Comparison of ENCODE assay signal across 20 mouse cellular contexts in genomic region chr6:3319378-3319777, GRCm38 (mm10).
A peak's percentile ranks its signal among the peaks of the same experiment; 100 is the strongest.
DNase-seq lines count a peak whose midpoint lies in the region; ATAC-seq and TF ChIP-seq lines count a peak whose summit lies in the region.
"Had no signal": no experiment of that assay in that cellular context is flagged by ENCODE, and none has a peak within 500 bp of the region (broad histone marks: within the 10 kb centered on the region; RNA-seq: fewer than 3 reads in every experiment).

No protein-coding gene starts in this region.

- no peak overlapping the region for H3K4me2 ChIP-seq in lung, embryonic 14.5 days
- no peak overlapping the region for H3K4me2 ChIP-seq in lung, postnatal 0 days (replicated peaks; ENCODE audit: low read depth, low read length)
- no peak overlapping the region for H3K4me2 ChIP-seq in lung, embryonic 16.5 days (ENCODE audit: low read depth, low read length)
- H3K4me2 ChIP-seq: embryonic facial prominence, embryonic 12.5 days; forebrain, embryonic 13.5 days; forebrain, embryonic 15.5 days had no signal

- H3K9me3 ChIP-seq in lung, embryonic 14.5 days (ENCODE audit: low read depth, low read length), result no peaks in the 10 kb centered on the region
- H3K9me3 ChIP-seq in lung, postnatal 0 days (ENCODE audit: low read length), result no peaks in the 10 kb centered on the region
- H3K9me3 ChIP-seq in lung, embryonic 16.5 days (ENCODE audit: control insufficient read depth, low read length), result no peaks in the 10 kb centered on the region
- H3K9me3 ChIP-seq: forebrain, embryonic 13.5 days; forebrain, embryonic 15.5 days had no signal

- no peak overlapping the region for H3K9ac ChIP-seq in lung, embryonic 14.5 days
- H3K9ac ChIP-seq in lung, postnatal 0 days (replicated peaks; ENCODE audit: low read depth), result no peak overlapping the region
- no peak overlapping the region for H3K9ac ChIP-seq in lung, embryonic 16.5 days (ENCODE audit: low read length)
- H3K9ac ChIP-seq: embryonic facial prominence, embryonic 12.5 days; forebrain, embryonic 13.5 days; forebrain, embryonic 15.5 days had no signal

- no peak for TF ChIP-seq CTCF in lung, embryonic 14.5 days (IDR thresholded peaks at IDR 0.05; ENCODE audit: low read depth)
- no peak for TF ChIP-seq CTCF in lung, postnatal 0 days (IDR thresholded peaks at IDR 0.05)

- H3K36me3 ChIP-seq in lung, embryonic 14.5 days (ENCODE audit: insufficient read depth), result no peaks in the 10 kb centered on the region
- no peaks in the 10 kb centered on the region for H3K36me3 ChIP-seq in lung, postnatal 0 days (ENCODE audit: insufficient read depth, low read length)
- H3K36me3 ChIP-seq in lung, embryonic 16.5 days (ENCODE audit: control insufficient read depth, insufficient read depth, low read length), result no peaks in the 10 kb centered on the region
- H3K36me3 ChIP-seq: embryonic facial prominence, embryonic 10.5 days; embryonic facial prominence, embryonic 12.5 days; forebrain, embryonic 15.5 days had no signal

- ATAC-seq in lung, embryonic 14.5 days (ENCODE audit: insufficient read depth), result peak; percentile 63; the same call in 1 of the 2 replicates
- ATAC-seq in lung, postnatal 0 days, result no peak
- peak; percentile 52; the same call in 1 of the 2 replicates for ATAC-seq in lung, embryonic 16.5 days (ENCODE audit: low read depth)
- ATAC-seq: activated CD4-positive, CD25-positive, alpha-beta regulatory T cell, adult 4 months; forebrain, embryonic 13.5 days; forebrain, embryonic 15.5 days; Patski had no signal

- peak; percentile 24 for DNase-seq in lung, embryonic 14.5 days
- no peak for DNase-seq in lung, postnatal 0 days (ENCODE audit: low spot score)
- DNase-seq in lung, postnatal 14 days, result no peak
- peak; percentile 29 for DNase-seq in NIH3T3 (ENCODE audit: low read depth)
- DNase-seq in right cerebral cortex, postnatal 36 days (ENCODE audit: low spot score in 2 of 2), result no peak
- DNase-seq: adrenal gland, adult 8-10 months; adrenal gland, postnatal 14 days; adrenal gland, postnatal 36 days; cerebellum, adult 11-12 months; cerebellum, adult 2 months; cerebellum, adult 9-10 months; cerebellum, postnatal 10 days; cerebellum, postnatal 25 days had no signal

- no peak overlapping the region for H3K27ac ChIP-seq in lung, embryonic 14.5 days (ENCODE audit: low read depth)
- H3K27ac ChIP-seq in lung, postnatal 0 days (ENCODE audit: low read length), result no peak overlapping the region
- no peak overlapping the region for H3K27ac ChIP-seq in lung, embryonic 16.5 days (ENCODE audit: low read length)
- H3K27ac ChIP-seq: embryonic facial prominence, embryonic 10.5 days; embryonic facial prominence, embryonic 12.5 days; forebrain, embryonic 13.5 days; forebrain, embryonic 15.5 days had no signal

- no peak for TF ChIP-seq EP300 in lung, postnatal 0 days (IDR thresholded peaks at IDR 0.05)

- 58% methylated on average over 4 of the region's 4 CpGs for WGBS in lung, embryonic 14.5 days
- 56% methylated on average over 4 of the region's 4 CpGs for WGBS in lung, postnatal 0 days
- WGBS in lung, embryonic 16.5 days, result 51% methylated on average over 4 of the region's 4 CpGs

- H3K27me3 ChIP-seq in lung, embryonic 14.5 days (ENCODE audit: insufficient read depth, low read length), result no peaks in the 10 kb centered on the region
- H3K27me3 ChIP-seq in lung, postnatal 0 days (replicated peaks; ENCODE audit: insufficient read depth, low read length), result no peaks in the 10 kb centered on the region
- H3K27me3 ChIP-seq in lung, embryonic 16.5 days (ENCODE audit: control insufficient read depth, insufficient read depth, low read depth, low read length), result no peaks in the 10 kb centered on the region
- H3K27me3 ChIP-seq: embryonic facial prominence, embryonic 12.5 days; forebrain, embryonic 13.5 days; forebrain, embryonic 15.5 days; Patski had no signal

- no peaks in the 10 kb centered on the region for H3K4me1 ChIP-seq in lung, embryonic 14.5 days (ENCODE audit: insufficient read depth)
- no peaks in the 10 kb centered on the region for H3K4me1 ChIP-seq in lung, postnatal 0 days (ENCODE audit: insufficient read depth, low read depth, low read length)
- no peaks in the 10 kb centered on the region for H3K4me1 ChIP-seq in lung, embryonic 16.5 days (replicated peaks; ENCODE audit: control insufficient read depth, insufficient read depth, low read length)
- H3K4me1 ChIP-seq: embryonic facial prominence, embryonic 10.5 days; embryonic facial prominence, embryonic 12.5 days; forebrain, embryonic 13.5 days; forebrain, embryonic 15.5 days had no signal

- no peak overlapping the region for H3K4me3 ChIP-seq in lung, embryonic 14.5 days (ENCODE audit: low read depth, low read length)
- no peak overlapping the region for H3K4me3 ChIP-seq in lung, postnatal 0 days (ENCODE audit: low read depth, low read length)
- H3K4me3 ChIP-seq in lung, embryonic 16.5 days (ENCODE audit: low read length), result no peak overlapping the region
- H3K4me3 ChIP-seq: embryonic facial prominence, embryonic 10.5 days; embryonic facial prominence, embryonic 12.5 days; forebrain, embryonic 13.5 days; forebrain, embryonic 15.5 days had no signal

Comparison
In these comparisons a context has a peak if more than half of its experiments do, and no peak if none do; other contexts are left out.
1. DNase-seq: peak in lung, embryonic 14.5 days (single experiment) and NIH3T3 (single experiment); none in lung, postnatal 0 days (single experiment), lung, postnatal 14 days (single experiment) and right cerebral cortex, postnatal 36 days (0 of 2).